ENCODE assay signal across 19 mouse cellular contexts in the genomic region with DNA sequence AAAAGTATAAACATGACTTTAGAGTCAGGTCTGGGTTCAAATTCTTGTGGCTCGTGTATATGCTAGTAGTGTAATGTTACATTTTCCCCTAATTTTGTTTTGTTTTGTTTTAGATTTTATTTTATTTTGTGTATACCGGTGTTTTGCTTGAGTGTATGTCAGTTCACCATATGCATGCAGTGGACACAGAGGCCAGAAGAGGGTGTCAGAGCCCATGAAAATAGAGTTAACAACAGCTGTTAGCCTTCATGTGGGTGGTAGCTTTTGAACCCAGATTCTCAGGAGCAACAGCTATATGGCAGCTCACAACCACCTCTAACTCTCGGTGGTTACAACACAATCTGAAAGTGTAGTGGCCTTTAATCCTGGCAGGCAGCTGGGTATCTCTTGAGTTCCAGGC.
DNase-seq lines count a peak whose midpoint lies in the region; ATAC-seq and TF ChIP-seq lines count a peak whose summit lies in the region.
"Had no signal": no experiment of that assay in that cellular context is flagged by ENCODE, and none has a peak within 500 bp of the region (broad histone marks: within the 10 kb centered on the region; RNA-seq: fewer than 3 reads in every experiment).

No protein-coding gene starts in this region.

- H3ac ChIP-seq in myocyte (ENCODE audit: control insufficient read depth, insufficient read length) = no peak overlapping the region

- H3K4me2 ChIP-seq in heart, embryonic 15.5 days = no peak overlapping the region
- no peak overlapping the region for H3K4me2 ChIP-seq in liver, embryonic 14.5 days (ENCODE audit: low read depth)
- no peak overlapping the region for H3K4me2 ChIP-seq in liver, embryonic 12.5 days
- no peak overlapping the region for H3K4me2 ChIP-seq in myocyte (ENCODE audit: low read depth)
- H3K4me2 ChIP-seq: heart, embryonic 13.5 days; hindbrain, embryonic 12.5 days; limb, embryonic 15.5 days; midbrain, embryonic 13.5 days had no signal

- peaks cover 58% of the 10 kb centered on the region for H3K4me1 ChIP-seq in heart, embryonic 15.5 days (replicated peaks)
- peaks cover 0 to 6% of the 10 kb centered on the region in 2 experiments; a peak in 1 of 4 replicates for H3K4me1 ChIP-seq in liver, embryonic 14.5 days (replicated peaks; ENCODE audit: control insufficient read depth in 2 of 2, insufficient read depth in 2 of 2, low read length in 1 of 2)
- peaks cover 13% of the 10 kb centered on the region for H3K4me1 ChIP-seq in liver, embryonic 12.5 days

- no peaks in the 10 kb centered on the region for H3K36me3 ChIP-seq in heart, embryonic 15.5 days
- H3K36me3 ChIP-seq in liver, embryonic 14.5 days (replicated peaks; ENCODE audit: control insufficient read depth, insufficient read depth, low read depth) = no peaks in the 10 kb centered on the region
- H3K36me3 ChIP-seq in liver, embryonic 12.5 days = no peaks in the 10 kb centered on the region
- H3K36me3 ChIP-seq in myocyte (ENCODE audit: control insufficient read depth, insufficient read depth) = no peaks in the 10 kb centered on the region
- H3K36me3 ChIP-seq: embryonic facial prominence, embryonic 10.5 days; heart, embryonic 13.5 days; hindbrain, embryonic 12.5 days; limb, embryonic 15.5 days; midbrain, embryonic 13.5 days had no signal

- TF ChIP-seq CTCF in liver, embryonic 14.5 days (IDR thresholded peaks at IDR 0.05; ENCODE audit: low read depth) = peak; percentile 25; the same call in 1 of the 2 replicates

- no peaks in the 10 kb centered on the region for H3K27me3 ChIP-seq in heart, embryonic 15.5 days
- no peaks in the 10 kb centered on the region for H3K27me3 ChIP-seq in liver, embryonic 14.5 days (ENCODE audit: control insufficient read depth, insufficient read depth, low read length)
- H3K27me3 ChIP-seq in liver, embryonic 12.5 days (replicated peaks) = no peaks in the 10 kb centered on the region
- no peaks in the 10 kb centered on the region for H3K27me3 ChIP-seq in myocyte (ENCODE audit: control insufficient read depth, insufficient read depth, insufficient read length)
- H3K27me3 ChIP-seq: heart, embryonic 13.5 days; hindbrain, embryonic 12.5 days; limb, embryonic 15.5 days; midbrain, embryonic 13.5 days had no signal

- no peak overlapping the region for H3K9ac ChIP-seq in heart, embryonic 15.5 days
- no peak overlapping the region for H3K9ac ChIP-seq in liver, embryonic 14.5 days (replicated peaks)
- no peak overlapping the region for H3K9ac ChIP-seq in liver, embryonic 12.5 days
- H3K9ac ChIP-seq: heart, embryonic 13.5 days; hindbrain, embryonic 12.5 days; limb, embryonic 15.5 days; midbrain, embryonic 13.5 days had no signal

- DNase-seq in heart, adult 8-10 months (ENCODE audit: low spot score) = no peak
- DNase-seq in liver, embryonic 14.5 days (ENCODE audit: low read depth in 3 of 3, low spot score in 3 of 3) = no peak
- DNase-seq in adrenal gland, postnatal 14 days = no peak
- no peak for DNase-seq in kidney, adult 8-10 months
- DNase-seq: cerebellum, postnatal 14 days; gastrocnemius, postnatal 14 days; kidney, adult 9 months; layer of hippocampus, adult 9-11 months; right cerebral cortex, postnatal 25 days had no signal

- peaks cover 99% of the 10 kb centered on the region for H3K79me2 ChIP-seq in myocyte (ENCODE audit: control insufficient read depth, insufficient read depth)

- no peak for TF ChIP-seq EP300 in liver, embryonic 14.5 days (IDR thresholded peaks at IDR 0.05; ENCODE audit: low read depth)

- no peak for ATAC-seq in heart, embryonic 15.5 days (replicated peaks; ENCODE audit: insufficient number of reproducible peaks, insufficient read depth, low FRiP score, low read depth)
- no peak for ATAC-seq in liver, embryonic 14.5 days (ENCODE audit: insufficient read depth)
- no peak for ATAC-seq in liver, embryonic 12.5 days
- peak; percentile 33 for ATAC-seq in CD4-positive, CD25-positive, alpha-beta regulatory T cell, adult 4 months
- ATAC-seq: midbrain, embryonic 13.5 days had no signal

- no peak for TF ChIP-seq POLR2A in myocyte (IDR thresholded peaks at IDR 0.05; ENCODE audit: insufficient read length, low read depth)

- 80% methylated on average over 3 of the region's 3 CpGs for WGBS in heart, embryonic 15.5 days
- 60% methylated on average over 3 of the region's 3 CpGs for WGBS in liver, embryonic 14.5 days (ENCODE audit: insufficient replicate concordance)
- 63% methylated on average over 3 of the region's 3 CpGs for WGBS in liver, embryonic 12.5 days (ENCODE audit: insufficient replicate concordance)

- H3K27ac ChIP-seq in heart, embryonic 15.5 days = 0 out of 2 replicates have a peak overlapping the region, but pooled peaks have one; percentile 14
- no peak overlapping the region for H3K27ac ChIP-seq in liver, embryonic 14.5 days
- H3K27ac ChIP-seq in liver, embryonic 12.5 days = no peak overlapping the region
- H3K27ac ChIP-seq: embryonic facial prominence, embryonic 10.5 days; hindbrain, embryonic 12.5 days; limb, embryonic 15.5 days; macrophage; midbrain, embryonic 13.5 days had no signal

- H3K9me3 ChIP-seq in heart, embryonic 15.5 days (replicated peaks) = no peaks in the 10 kb centered on the region
- H3K9me3 ChIP-seq in liver, embryonic 14.5 days (ENCODE audit: control insufficient read depth, low read length) = no peaks in the 10 kb centered on the region
- no peaks in the 10 kb centered on the region for H3K9me3 ChIP-seq in liver, embryonic 12.5 days (replicated peaks)
- H3K9me3 ChIP-seq: embryonic facial prominence, embryonic 10.5 days; heart, embryonic 13.5 days; hindbrain, embryonic 12.5 days; limb, embryonic 15.5 days; midbrain, embryonic 13.5 days had no signal

- no peak overlapping the region for H3K4me3 ChIP-seq in heart, embryonic 15.5 days
- no peak overlapping the region for H3K4me3 ChIP-seq in liver, embryonic 14.5 days (ENCODE audit: insufficient read depth in 1 of 2, low read depth in 2 of 2, low read length in 2 of 2)
- H3K4me3 ChIP-seq in liver, embryonic 12.5 days = no peak overlapping the region
- no peak overlapping the region for H3K4me3 ChIP-seq in myocyte
- H3K4me3 ChIP-seq: embryonic facial prominence, embryonic 10.5 days; heart, embryonic 13.5 days; hindbrain, embryonic 12.5 days; limb, embryonic 15.5 days; midbrain, embryonic 13.5 days had no signal

TF ChIP-seq in myocyte, 11 proteins besides CTCF, POLR2A, EP300 and RAD21:
- TF ChIP-seq MYOG (IDR thresholded peaks at IDR 0.05; ENCODE audit: control insufficient read depth in 1 of 3, insufficient read depth in 1 of 3, insufficient read length in 2 of 3, low read depth in 2 of 3) = peak in 1 of 3 experiments; percentile 40
- no peak for TF ChIP-seq MAX (IDR thresholded peaks at IDR 0.05; ENCODE audit: low read depth)
- TF ChIP-seq TCF12 (IDR thresholded peaks at IDR 0.05; ENCODE audit: insufficient read depth, poor library complexity, severe bottlenecking) = no peak
- peak in 2 of 3 experiments; percentile 8 to 48 for TF ChIP-seq MYOD1 (IDR thresholded peaks at IDR 0.05; ENCODE audit: control insufficient read depth in 1 of 3, insufficient read length in 2 of 3, low read depth in 2 of 3)
- TF ChIP-seq SRF (IDR thresholded peaks at IDR 0.05; ENCODE audit: control insufficient read depth, insufficient read length, low read depth) = no peak
